Mouse (Mus musculus) liver, postnatal 0 days (tissue): ENCODE measurements at regions not wholly inside any gene's neighbourhood (a gene's known extent, or its start where the extent isn't known, plus 50 kb on each side); places are given as distances from the start of the nearest gene placed in this dataset.
A peak's percentile ranks its signal among the peaks of the same experiment; 100 is the strongest.

ENCODE experiments used
- ATAC-seq: fragments of 200-750 bp; cut with Nextera tagmentation; 2 replicates; pipeline ENCODE4 v1.8.0; 2017; ENCODE audit warnings: mild to moderate bottlenecking, moderate library complexity
- DNase-seq: peaks from one replicate; pipeline ENCODE4 v3.0.0-alpha.2; 2016
- H3K27ac ChIP-seq: fragments of 300-500 bp; sonication (generic); 2 replicates; pipeline ENCODE4 v1.5.1; 2014; ENCODE audit warnings: antibody characterized with exemption, moderate library complexity, mild to moderate bottlenecking, low read depth
- H3K27me3 ChIP-seq: fragments of 300-500 bp; sonication (generic); 2 replicates; pipeline ENCODE4 v1.6.1; 2014; ENCODE audit warnings: low read length, control low read depth, mixed read lengths; ENCODE audit not compliant: insufficient read depth
- H3K36me3 ChIP-seq: fragments of 300-500 bp; sonication (generic); replicated peaks from 2 replicates; pipeline ENCODE4 v1.6.1; 2014; ENCODE audit warnings: mild to moderate bottlenecking, control low read depth, low read length, moderate library complexity, mixed read lengths; ENCODE audit not compliant: insufficient read depth
- H3K4me1 ChIP-seq: fragments of 300-500 bp; sonication (generic); 2 replicates; pipeline ENCODE4 v1.6.1; 2014; ENCODE audit warnings: antibody characterized with exemption, mild to moderate bottlenecking, control low read depth; ENCODE audit not compliant: insufficient read depth
- H3K4me2 ChIP-seq: fragments of 300-500 bp; sonication (generic); 2 replicates; pipeline ENCODE4 v1.6.1; 2014; ENCODE audit warnings: low read depth, mild to moderate bottlenecking, low read length, moderate library complexity, mixed read lengths
- H3K4me3 ChIP-seq: fragments of 300-500 bp; sonication (generic); 2 replicates; pipeline ENCODE4 v1.5.1; 2014; ENCODE audit warnings: low read depth, low read length
- H3K9ac ChIP-seq: fragments of 300-500 bp; sonication (generic); replicated peaks from 2 replicates; pipeline ENCODE4 v1.6.1; 2014; ENCODE audit warnings: mild to moderate bottlenecking, moderate library complexity
- H3K9me3 ChIP-seq: fragments of 300-500 bp; sonication (generic); 2 replicates; pipeline ENCODE4 v1.6.1; 2016; ENCODE audit warnings: mild to moderate bottlenecking, control low read depth, low read length, mixed read lengths
- CTCF ChIP-seq: sonication (generic); IDR thresholded peaks from 2 replicates; pipeline ENCODE4 v1.5.1; 2016; ENCODE audit warnings: antibody characterized with exemption, low read depth
- EP300 ChIP-seq: IDR thresholded peaks from 2 replicates; pipeline ENCODE4 v1.6.1; 2016; ENCODE audit warnings: antibody characterized with exemption, low read depth, mild to moderate bottlenecking
- WGBS: fragments of 180-500 bp; shearing (Covaris S2); extraction: QIAGEN DNeasy Blood & Tissue Kit; methylation state at CpG from one replicate; pipeline ENCODE4 v1.1.7; 2014; ENCODE audit not compliant: insufficient replicate concordance; 5-methylcytosine and 5-hydroxymethylcytosine counted together

- WGBS: 69% methylated on average over 3 of the region's 3 CpGs
- no peaks in the 10 kb centered on the region for H3K9me3 ChIP-seq
- H3K27me3 ChIP-seq: no peaks in the 10 kb centered on the region
- TF ChIP-seq CTCF (no peak), EP300 (no peak)
- no peak overlapping the region for H3K4me3 ChIP-seq
- H3K4me1 ChIP-seq: no peaks in the 10 kb centered on the region
- H3K4me2 ChIP-seq: no peak overlapping the region
- ATAC-seq: no peak
- no peaks in the 10 kb centered on the region for H3K36me3 ChIP-seq
- no peak overlapping the region for H3K9ac ChIP-seq
- no peak for DNase-seq
- H3K27ac ChIP-seq: no peak overlapping the region
Observed at GRCm38 (mm10) chr7:115092481-115093050, 349.1 kb downstream of the Insc start.

GRCm38 (mm10) chr7:115106041-115106440 lies 362.5 kb downstream of the Insc start:
- WGBS: 34% methylated on average over 2 of the region's 2 CpGs
- Histone ChIP-seq H3K9me3 (no peaks in the 10 kb centered on the region), H3K27ac (no peak overlapping the region), H3K4me3 (no peak overlapping the region), H3K27me3 (no peaks in the 10 kb centered on the region), H3K9ac (no peak overlapping the region), H3K4me1 (no peaks in the 10 kb centered on the region), H3K36me3 (no peaks in the 10 kb centered on the region), H3K4me2 (no peak overlapping the region)
- DNase-seq (no peak), ATAC-seq (no peak)
- TF ChIP-seq EP300 (no peak), CTCF (no peak)

GRCm38 (mm10) chr7:115112282-115112681 lies 368.8 kb downstream of the Insc start:
- H3K27ac ChIP-seq: no peak overlapping the region
- no peaks in the 10 kb centered on the region for H3K9me3 ChIP-seq
- no peak overlapping the region for H3K9ac ChIP-seq
- 60% methylated on average over 3 of the region's 3 CpGs for WGBS
- H3K36me3 ChIP-seq: no peaks in the 10 kb centered on the region
- H3K27me3 ChIP-seq: no peaks in the 10 kb centered on the region
- no peak overlapping the region for H3K4me3 ChIP-seq
- no peaks in the 10 kb centered on the region for H3K4me1 ChIP-seq
- no peak overlapping the region for H3K4me2 ChIP-seq
- TF ChIP-seq CTCF (no peak), EP300 (no peak)
- DNase-seq: no peak
- ATAC-seq: no peak

- 52% methylated on average over 2 of the region's 2 CpGs for WGBS
- TF ChIP-seq EP300: no peak
- peak; percentile 51 for TF ChIP-seq CTCF
Observed at GRCm38 (mm10) chr7:115123283-115123682, 379.8 kb downstream of the Insc start.

GRCm38 (mm10) chr7:115129001-115129400 lies 385.5 kb downstream of the Insc start:
- DNase-seq: no peak
- no peak for TF ChIP-seq EP300
- TF ChIP-seq CTCF: no peak
- Histone ChIP-seq H3K9ac (no peak overlapping the region), H3K4me3 (no peak overlapping the region), H3K4me1 (no peaks in the 10 kb centered on the region), H3K4me2 (no peak overlapping the region), H3K9me3 (no peaks in the 10 kb centered on the region), H3K36me3 (no peaks in the 10 kb centered on the region), H3K27ac (no peak overlapping the region), H3K27me3 (no peaks in the 10 kb centered on the region)
- WGBS: 53% methylated on average over 3 of the region's 3 CpGs
- ATAC-seq: no peak

More at GRCm38 (mm10) chr7:115123283-115123682, 379.8 kb downstream of the Insc start:
- H3K4me2 ChIP-seq: no peak overlapping the region
- ATAC-seq: no peak
- H3K36me3 ChIP-seq: no peaks in the 10 kb centered on the region
- H3K27me3 ChIP-seq: no peaks in the 10 kb centered on the region
- no peaks in the 10 kb centered on the region for H3K4me1 ChIP-seq
- no peaks in the 10 kb centered on the region for H3K9me3 ChIP-seq
- no peak overlapping the region for H3K4me3 ChIP-seq
- no peak overlapping the region for H3K27ac ChIP-seq
- H3K9ac ChIP-seq: no peak overlapping the region
- DNase-seq: no peak

- TF ChIP-seq CTCF (no peak), EP300 (no peak)
- Histone ChIP-seq H3K9me3 (no peaks in the 10 kb centered on the region), H3K36me3 (no peaks in the 10 kb centered on the region), H3K27ac (no peak overlapping the region), H3K9ac (no peak overlapping the region), H3K4me2 (no peak overlapping the region), H3K27me3 (no peaks in the 10 kb centered on the region), H3K4me1 (no peaks in the 10 kb centered on the region), H3K4me3 (no peak overlapping the region)
- ATAC-seq: no peak
- WGBS: 78% methylated on average over 10 of the region's 10 CpGs
- DNase-seq: no peak
Observed at GRCm38 (mm10) chr7:115131259-115131969, 387.9 kb downstream of the Insc start.
